Mouse (Mus musculus) layer of hippocampus, adult 11-12 months (tissue): ENCODE measurements around the gene Qpctl.
"Not testable (repeated sequence)": the region's sequence is repeated elsewhere in the genome, so short reads cannot be mapped to it uniquely, and the experiment has no call there.

ENCODE experiments used
- DNase-seq: peaks from one replicate; pipeline ENCODE4 v3.0.0; 2022; ENCODE audit warnings: low spot score

The Qpctl gene

GRCm38 (mm10) chr7:19163752-19164151 lies 14.7 kb upstream of the Qpctl start:
- no peak for DNase-seq

GRCm38 (mm10) chr7:19162928-19163327 lies 13.8 kb upstream of the Qpctl start:
- no peak for DNase-seq

GRCm38 (mm10) chr7:19160115-19160514 lies 11.0 kb upstream of the Qpctl start:
- no peak for DNase-seq

- DNase-seq, result no peak
These were observed 10.3 kb upstream of the Qpctl start for GRCm38 (mm10) chr7:19159411-19159810.

GRCm38 (mm10) chr7:19158601-19159000 lies 9.5 kb upstream of the Qpctl start:
- DNase-seq, result no peak

- DNase-seq, result peak; percentile 94
These were observed 8.2 kb upstream of the Qpctl start for GRCm38 (mm10) chr7:19157160-19157800.

- DNase-seq, result no peak
These were observed 6.9 kb upstream of the Qpctl start for GRCm38 (mm10) chr7:19155825-19156475.

GRCm38 (mm10) chr7:19154796-19155195 lies 5.7 kb upstream of the Qpctl start:
- DNase-seq, result no peak

GRCm38 (mm10) chr7:19151121-19151520 lies 2.0 kb upstream of the Qpctl start:
- DNase-seq, result not testable (repeated sequence)

GRCm38 (mm10) chr7:19149626-19150025 lies 535 bp upstream of the Qpctl start, which contains the start of gene Snrpd2:
Gene Snrpd2, plus strand, starts transcription at chr7:19149722.
- DNase-seq, result peak; percentile 97

- DNase-seq, result no peak
These were observed 764 bp downstream of the Qpctl start for GRCm38 (mm10) chr7:19148180-19148874.

- DNase-seq, result no peak
These were observed 1.5 kb downstream of the Qpctl start for GRCm38 (mm10) chr7:19147497-19148045.

GRCm38 (mm10) chr7:19146793-19147192 lies 2.3 kb downstream of the Qpctl start:
- no peak for DNase-seq

- DNase-seq, result peak; percentile 75
These were observed 11.7 kb downstream of the Qpctl start for GRCm38 (mm10) chr7:19137380-19137779.

GRCm38 (mm10) chr7:19136673-19137334 lies 12.3 kb downstream of the Qpctl start:
- no peak for DNase-seq

- no peak for DNase-seq
These were observed 12.9 kb downstream of the Qpctl start for GRCm38 (mm10) chr7:19136168-19136567.

GRCm38 (mm10) chr7:19131324-19131848 lies 17.7 kb downstream of the Qpctl start:
- peak; percentile 98 for DNase-seq

- no peak for DNase-seq
These were observed 18.4 kb downstream of the Qpctl start for GRCm38 (mm10) chr7:19130657-19131056.

GRCm38 (mm10) chr7:19129396-19129795 lies 19.7 kb downstream of the Qpctl start:
- no peak for DNase-seq

- no peak for DNase-seq
These were observed 21.3 kb downstream of the Qpctl start for GRCm38 (mm10) chr7:19127744-19128143.

- DNase-seq, result no peak
These were observed 24.4 kb downstream of the Qpctl start for GRCm38 (mm10) chr7:19124713-19125112.

- no peak for DNase-seq
These were observed 27.4 kb downstream of the Qpctl start for GRCm38 (mm10) chr7:19121686-19122085.
